Mouse (Mus musculus): ENCODE results near the gene Zfp740. TPM values are rescaled to one million over a fixed set of nuclear protein-coding genes. Genes with fewer than 3 reads are reported as not detected.
A peak's percentile ranks its signal among the peaks of the same experiment; 100 is the strongest.

Zfp740 gene
- total and polyA plus RNA-seq, 3 experiments, result 16.2 to 32.8 (median 31.6) TPM

- WGBS, result 39% methylated on average over 3 of the region's 3 CpGs
- H3K9ac ChIP-seq (ENCODE audit: low read depth, low read length), result no peak overlapping the region
These were observed 45.8 kb downstream of the Zfp740 start for GRCm38 (mm10) chr15:102248812-102249191.

GRCm38 (mm10) chr15:102249251-102249691, 46.2 kb downstream of the Zfp740 start:
- 22% methylated on average over 13 of the region's 13 CpGs for WGBS
- intact Hi-C loops (cut with DNase I), result loop anchor here (2.0 kb wide), 1 partner anchor 30 kb away; the partner anchor contains the start of gene Mfsd5
- peak overlapping the region; percentile 63 for H3K27ac ChIP-seq
- peak; percentile 61 to 67 for DNase-seq
- H3K27me3 ChIP-seq (ENCODE audit: control insufficient read depth, insufficient read depth, low read length), result no peaks in the 10 kb centered on the region
- peak overlapping the region; percentile 36 for H3K9ac ChIP-seq (ENCODE audit: low read depth, low read length)
- no peaks in the 10 kb centered on the region for H3K79me2 ChIP-seq (replicated peaks; ENCODE audit: control insufficient read depth, insufficient read depth, low read length)
- H3K36me3 ChIP-seq (ENCODE audit: control insufficient read depth, insufficient read depth, low read length), result no peaks in the 10 kb centered on the region
- H3K4me1 ChIP-seq (ENCODE audit: control insufficient read depth, insufficient read depth, low read length), result 0 out of 2 replicates have a peak, but pooled peaks cover 2% of the 10 kb centered on the region
- no peak for TF ChIP-seq CTCF (IDR thresholded peaks at IDR 0.05)
- H3K4me3 ChIP-seq, result no peak overlapping the region

More at GRCm38 (mm10) chr15:102248812-102249191, 45.8 kb downstream of the Zfp740 start:
- H3K27ac ChIP-seq, result peak overlapping the region; percentile 96
- intact Hi-C loops (cut with DNase I), result loop anchor here (2.0 kb wide), 1 partner anchor 30 kb away; the partner anchor contains the start of gene Mfsd5
- no peaks in the 10 kb centered on the region for H3K27me3 ChIP-seq (ENCODE audit: control insufficient read depth, insufficient read depth, low read length)
- no peaks in the 10 kb centered on the region for H3K36me3 ChIP-seq (ENCODE audit: control insufficient read depth, insufficient read depth, low read length)
- peaks cover 4% of the 10 kb centered on the region; the same call in 1 of the 2 replicates for H3K4me1 ChIP-seq (ENCODE audit: control insufficient read depth, insufficient read depth, low read length)
- TF ChIP-seq CTCF (IDR thresholded peaks at IDR 0.05), result no peak
- no peak for TF ChIP-seq POLR2A (IDR thresholded peaks at IDR 0.05; ENCODE audit: insufficient read depth, low read depth, low read length)
- no peak for TF ChIP-seq EP300 (IDR thresholded peaks at IDR 0.05; ENCODE audit: insufficient read depth, low read depth, low read length)
- no peak overlapping the region for H3K4me3 ChIP-seq
- H3K79me2 ChIP-seq (replicated peaks; ENCODE audit: control insufficient read depth, insufficient read depth, low read length), result no peaks in the 10 kb centered on the region
- DNase-seq, result no peak

GRCm38 (mm10) chr15:102249967-102250366, 46.9 kb downstream of the Zfp740 start:
- Histone ChIP-seq H3K36me3 (ENCODE audit: control insufficient read depth, insufficient read depth, low read length) (no peaks in the 10 kb centered on the region), H3K27ac (peak overlapping the region; percentile 63), H3K79me2 (replicated peaks; ENCODE audit: control insufficient read depth, insufficient read depth, low read length) (no peaks in the 10 kb centered on the region), H3K4me1 (ENCODE audit: control insufficient read depth, insufficient read depth, low read length) (0 out of 2 replicates have a peak, but pooled peaks cover 2% of the 10 kb centered on the region), H3K9ac (ENCODE audit: low read depth, low read length) (peak overlapping the region; percentile 32; the same call in 1 of the 2 replicates), H3K27me3 (ENCODE audit: control insufficient read depth, insufficient read depth, low read length) (no peaks in the 10 kb centered on the region), H3K4me3 (no peak overlapping the region)
- no peak for DNase-seq
- intact Hi-C loops (cut with DNase I), result loop anchor here (2.0 kb wide), 1 partner anchor 29 kb away; the partner anchor contains the start of gene Mfsd5
- WGBS, result 80% methylated on average over 9 of the region's 9 CpGs
- no peak for TF ChIP-seq CTCF (IDR thresholded peaks at IDR 0.05)
- no peak for TF ChIP-seq EP300 (IDR thresholded peaks at IDR 0.05; ENCODE audit: insufficient read depth, low read depth, low read length)
- no peak for TF ChIP-seq POLR2A (IDR thresholded peaks at IDR 0.05; ENCODE audit: insufficient read depth, low read depth, low read length)

- H3K79me2 ChIP-seq (replicated peaks; ENCODE audit: control insufficient read depth, insufficient read depth, low read length), result no peaks in the 10 kb centered on the region
- 90% methylated on average over 5 of the region's 5 CpGs for WGBS
- TF ChIP-seq EP300 (IDR thresholded peaks at IDR 0.05; ENCODE audit: insufficient read depth, low read depth, low read length) (no peak), POLR2A (IDR thresholded peaks at IDR 0.05; ENCODE audit: insufficient read depth, low read depth, low read length) (no peak), CTCF (IDR thresholded peaks at IDR 0.05) (no peak)
- no peak overlapping the region for H3K4me3 ChIP-seq
- 0 out of 2 replicates have a peak, but pooled peaks cover 2% of the 10 kb centered on the region for H3K4me1 ChIP-seq (ENCODE audit: control insufficient read depth, insufficient read depth, low read length)
- no peaks in the 10 kb centered on the region for H3K27me3 ChIP-seq (ENCODE audit: control insufficient read depth, insufficient read depth, low read length)
- DNase-seq, result no peak
- no peak overlapping the region for H3K9ac ChIP-seq (ENCODE audit: low read depth, low read length)
- H3K27ac ChIP-seq, result no peak overlapping the region
- no peaks in the 10 kb centered on the region for H3K36me3 ChIP-seq (ENCODE audit: control insufficient read depth, insufficient read depth, low read length)
- intact Hi-C loops (cut with DNase I), result no loop called here
These were observed 47.5 kb downstream of the Zfp740 start for GRCm38 (mm10) chr15:102250521-102250920.

- Histone ChIP-seq H3K27ac (no peak overlapping the region), H3K79me2 (replicated peaks; ENCODE audit: control insufficient read depth, insufficient read depth, low read length) (no peaks in the 10 kb centered on the region), H3K36me3 (ENCODE audit: control insufficient read depth, insufficient read depth, low read length) (no peaks in the 10 kb centered on the region), H3K27me3 (ENCODE audit: control insufficient read depth, insufficient read depth, low read length) (no peaks in the 10 kb centered on the region), H3K9ac (ENCODE audit: low read depth, low read length) (no peak overlapping the region), H3K4me3 (no peak overlapping the region), H3K4me1 (ENCODE audit: control insufficient read depth, insufficient read depth, low read length) (peaks cover 8% of the 10 kb centered on the region; the same call in 1 of the 2 replicates)
- DNase-seq, result peak in 1 of 2 experiments; percentile 18
- TF ChIP-seq EP300 (IDR thresholded peaks at IDR 0.05; ENCODE audit: insufficient read depth, low read depth, low read length) (no peak), CTCF (IDR thresholded peaks at IDR 0.05) (no peak), POLR2A (IDR thresholded peaks at IDR 0.05; ENCODE audit: insufficient read depth, low read depth, low read length) (no peak)
- WGBS, result 58% methylated on average over 14 of the region's 14 CpGs
- intact Hi-C loops (cut with DNase I), result no loop called here
These were observed 52.7 kb downstream of the Zfp740 start for GRCm38 (mm10) chr15:102255547-102256255.

Measured in heart, adult 2 months (tissue).